Mouse (Mus musculus) spleen, postnatal 4 days (tissue): ENCODE measurements around the gene Ctnnd2.

Source experiments
- DNase-seq, 2 experiments: peaks; one replicate each; pipeline ENCODE4 v3.0.0; 2022; ENCODE audit warnings: low spot score in 2 of 2

Ctnnd2 gene

DNA sequence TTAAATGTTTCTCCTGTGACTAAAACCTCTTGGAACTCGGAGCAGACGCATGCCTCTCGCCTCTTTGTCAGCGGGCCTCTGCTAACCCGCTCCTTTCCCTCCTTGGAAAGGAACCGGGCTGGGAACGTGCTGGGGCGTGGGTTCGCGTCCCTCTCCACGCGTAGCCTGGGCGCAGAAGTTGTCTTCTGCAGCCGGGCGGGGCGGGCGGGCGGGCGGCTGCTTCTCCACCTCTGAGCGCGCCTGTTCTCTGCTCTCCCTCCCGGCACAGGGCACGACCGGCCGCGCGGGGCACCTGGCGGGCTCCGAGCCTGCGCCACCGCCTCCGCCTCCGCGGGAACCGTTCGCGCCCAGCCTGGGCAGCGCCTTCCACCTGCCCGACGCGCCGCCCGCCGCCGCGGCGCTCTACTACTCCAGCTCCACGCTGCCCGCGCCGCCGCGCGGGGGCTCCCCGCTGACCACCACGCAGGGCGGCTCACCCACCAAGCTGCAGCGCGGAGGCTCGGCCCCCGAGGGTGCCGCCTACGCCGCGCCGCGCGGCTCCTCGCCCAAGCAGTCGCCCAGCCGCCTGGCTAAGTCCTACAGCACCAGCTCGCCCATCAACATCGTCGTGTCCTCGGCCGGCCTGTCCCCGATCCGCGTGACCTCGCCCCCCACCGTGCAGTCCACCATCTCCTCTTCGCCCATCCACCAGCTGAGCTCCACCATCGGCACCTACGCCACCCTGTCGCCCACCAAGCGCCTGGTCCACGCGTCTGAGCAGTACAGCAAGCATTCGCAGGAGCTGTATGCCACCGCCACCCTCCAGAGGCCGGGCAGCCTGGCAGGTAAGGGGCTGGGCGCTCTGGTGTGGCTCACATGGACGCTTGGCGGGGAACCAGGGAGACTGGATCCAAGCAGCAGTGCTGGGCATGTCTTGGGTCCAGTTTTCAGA lies 474.4 kb downstream of the Ctnnd2 start:
- DNase-seq: no peak

DNA sequence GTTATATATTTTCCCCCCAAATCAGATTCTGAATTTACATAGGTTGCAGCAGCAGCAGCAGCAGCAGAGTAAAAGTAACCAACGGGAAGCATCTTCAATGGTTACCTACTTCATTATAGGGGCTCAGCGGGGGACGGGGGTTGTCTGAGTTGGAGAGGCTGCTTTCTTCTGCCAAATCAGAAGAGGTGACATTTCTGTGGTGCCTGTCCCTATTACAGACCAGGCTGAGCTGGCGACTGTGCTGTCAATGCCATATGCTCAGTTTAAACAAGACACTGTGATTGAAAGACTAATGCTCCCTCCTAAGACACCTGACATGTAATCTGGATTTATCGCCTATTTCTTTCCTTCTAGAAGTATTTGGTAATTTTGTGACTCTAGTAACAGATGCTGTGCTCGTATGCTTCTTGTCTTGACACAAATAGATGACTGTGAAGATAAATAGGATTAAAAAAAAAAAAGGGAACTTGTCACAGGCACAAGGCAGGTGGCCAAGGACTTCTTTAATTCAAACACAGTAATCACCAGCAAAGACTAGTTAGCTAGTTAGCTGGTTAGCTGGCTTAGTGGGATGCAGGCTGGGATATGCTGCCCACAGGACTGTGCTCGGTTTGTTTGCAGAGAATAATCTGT lies 475.4 kb downstream of the Ctnnd2 start:
- DNase-seq: no peak

GRCm38 (mm10) chr15:30649964-30650363 lies 477.6 kb downstream of the Ctnnd2 start:
- DNase-seq: no peak

DNA sequence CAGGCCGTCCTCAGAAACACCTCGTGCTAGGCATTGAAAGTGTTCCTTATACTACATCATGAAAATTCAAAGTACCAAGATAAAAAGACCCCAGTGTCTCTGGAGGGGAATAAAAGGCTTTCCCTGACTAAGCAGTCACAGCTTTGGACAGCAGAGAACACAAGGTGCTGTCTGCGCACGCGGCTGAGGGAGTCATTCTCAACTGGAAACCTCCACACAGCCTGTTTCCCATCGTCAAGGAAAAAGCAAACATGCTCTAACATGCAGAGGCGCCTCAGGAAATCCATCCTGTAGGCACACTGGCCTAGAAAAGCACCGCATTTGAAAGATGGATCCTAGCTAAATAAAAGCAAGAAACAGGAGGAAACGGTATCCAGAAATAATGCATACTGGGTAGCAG lies 483.0 kb downstream of the Ctnnd2 start:
- no peak for DNase-seq

DNA sequence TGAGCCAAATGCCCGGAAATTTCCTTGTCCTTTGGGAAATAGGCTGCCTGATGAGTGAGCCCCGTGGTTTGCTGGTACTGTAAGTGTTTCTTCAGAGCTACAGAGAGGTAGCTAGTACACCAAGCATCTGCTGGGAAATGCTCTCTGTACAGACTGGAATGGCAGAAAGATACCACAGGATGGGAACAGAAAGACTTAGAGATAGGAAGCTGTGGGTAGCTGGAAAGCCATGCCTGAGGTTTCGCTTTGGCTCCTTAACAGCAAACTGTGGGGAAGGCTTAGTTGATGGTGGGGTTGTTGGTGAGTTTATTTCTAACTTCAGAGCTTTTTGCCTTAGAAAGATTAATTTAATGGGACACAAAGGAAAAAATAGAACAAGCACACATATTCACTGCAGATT lies 485.2 kb downstream of the Ctnnd2 start:
- no peak for DNase-seq

- no peak for DNase-seq
Measured at GRCm38 (mm10) chr15:30660539-30661149, 488.3 kb downstream of the Ctnnd2 start.

DNA sequence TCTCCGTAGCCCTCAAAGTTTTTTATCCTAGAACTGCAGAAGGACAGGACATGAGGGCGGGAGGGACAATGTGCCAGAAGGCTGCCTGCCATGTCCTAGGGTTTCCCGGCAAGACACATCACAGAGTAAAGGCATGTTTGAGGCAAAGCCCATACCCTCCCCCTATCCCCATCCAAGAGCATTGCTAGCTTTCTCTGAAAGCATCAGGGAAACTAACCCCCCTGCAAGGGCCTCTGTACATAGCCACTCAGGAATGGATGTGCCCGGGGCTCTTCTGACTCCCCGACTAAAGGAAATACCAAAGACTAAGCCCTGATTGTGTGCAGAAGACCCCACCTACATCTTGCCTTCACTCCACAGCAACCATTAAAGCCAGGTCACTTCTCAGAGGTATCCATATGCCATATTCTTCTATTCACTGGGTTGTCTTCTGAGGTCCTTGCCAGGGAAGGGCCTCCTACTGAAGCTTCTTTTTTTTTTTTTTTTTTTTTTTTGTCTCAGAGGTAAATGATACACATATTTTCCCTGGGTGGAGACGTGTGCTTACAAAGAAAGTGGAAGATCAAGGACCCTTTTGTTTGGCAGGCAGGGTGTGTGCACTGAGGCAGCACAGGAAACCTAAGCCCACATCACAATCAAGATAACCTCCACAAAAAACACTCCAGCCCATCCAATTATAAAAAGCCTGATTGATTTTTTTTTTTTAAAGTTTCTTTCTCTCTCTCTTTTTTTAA lies 489.5 kb downstream of the Ctnnd2 start:
- no peak for DNase-seq

DNA sequence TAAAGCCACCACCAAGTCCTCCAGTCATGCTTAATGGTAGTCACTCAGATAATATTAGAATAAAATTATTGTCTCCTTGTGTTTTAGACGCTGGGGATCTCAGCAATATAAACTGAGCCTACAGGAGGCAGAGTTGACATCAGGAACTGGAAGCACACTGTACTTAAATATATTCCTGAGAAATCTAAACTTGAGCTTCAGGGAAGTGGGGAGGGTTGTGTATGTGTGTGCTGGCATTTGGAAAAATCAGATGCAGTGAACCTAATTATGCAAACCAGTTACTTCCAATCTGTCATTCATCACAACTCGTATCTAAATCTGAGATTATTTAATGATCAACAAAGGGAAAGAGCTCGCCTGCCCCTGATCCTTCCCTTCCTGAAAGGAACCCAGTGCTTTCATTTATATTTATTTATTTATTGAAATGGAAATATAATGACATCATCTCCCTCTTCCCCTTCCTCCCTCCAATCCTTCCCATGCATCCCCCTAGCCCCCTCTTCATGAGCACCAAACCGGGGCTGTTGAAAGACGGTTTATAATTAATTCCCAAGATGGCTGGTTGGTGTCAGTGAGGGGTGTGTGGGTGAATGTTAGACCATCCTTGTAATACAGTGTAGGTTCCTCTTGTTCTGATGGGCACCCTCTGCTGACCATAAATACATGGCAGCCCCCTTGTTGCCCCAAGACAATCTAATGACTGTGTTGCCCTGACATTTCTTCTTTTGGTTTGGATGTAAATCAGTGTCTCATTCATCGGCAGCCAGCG lies 495.6 kb downstream of the Ctnnd2 start:
- DNase-seq: no peak

GRCm38 (mm10) chr15:30681939-30682338 lies 509.5 kb downstream of the Ctnnd2 start:
- DNase-seq: no peak

DNA sequence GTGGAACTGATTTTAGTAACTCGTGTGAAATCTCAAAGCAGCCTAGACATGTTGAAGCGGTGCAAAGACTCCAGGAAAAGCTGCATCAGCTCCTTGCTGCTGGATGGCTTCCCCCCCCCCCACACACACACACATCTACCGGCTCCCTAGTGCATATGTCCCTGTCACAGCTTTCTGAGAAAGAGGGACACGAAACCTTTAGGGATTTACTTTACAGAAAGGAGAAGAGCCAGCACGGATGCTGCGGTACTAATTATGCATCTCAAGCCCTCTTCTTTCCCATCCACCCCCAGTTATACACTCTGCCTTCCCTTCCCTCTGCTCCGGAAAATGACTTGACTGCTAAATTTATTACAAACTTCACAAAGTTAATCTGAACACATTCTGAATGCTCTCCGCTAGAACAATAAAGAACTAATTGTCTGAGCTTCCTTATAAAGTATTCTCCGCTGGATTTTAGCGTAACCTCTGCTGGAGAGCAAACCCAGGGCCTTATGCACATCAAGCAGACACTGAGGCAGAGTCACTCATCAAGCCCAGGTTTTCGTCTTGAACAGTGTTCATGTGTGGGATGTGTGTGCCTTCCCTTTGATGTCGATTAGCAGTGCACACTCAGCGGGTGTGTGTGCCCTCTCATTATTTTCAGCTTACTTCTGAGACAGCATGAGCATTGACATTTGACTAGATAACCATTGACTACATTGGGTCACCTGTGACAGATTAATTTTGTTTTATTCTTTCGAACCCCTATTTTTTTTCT lies 510.1 kb downstream of the Ctnnd2 start:
- DNase-seq: no peak

DNA sequence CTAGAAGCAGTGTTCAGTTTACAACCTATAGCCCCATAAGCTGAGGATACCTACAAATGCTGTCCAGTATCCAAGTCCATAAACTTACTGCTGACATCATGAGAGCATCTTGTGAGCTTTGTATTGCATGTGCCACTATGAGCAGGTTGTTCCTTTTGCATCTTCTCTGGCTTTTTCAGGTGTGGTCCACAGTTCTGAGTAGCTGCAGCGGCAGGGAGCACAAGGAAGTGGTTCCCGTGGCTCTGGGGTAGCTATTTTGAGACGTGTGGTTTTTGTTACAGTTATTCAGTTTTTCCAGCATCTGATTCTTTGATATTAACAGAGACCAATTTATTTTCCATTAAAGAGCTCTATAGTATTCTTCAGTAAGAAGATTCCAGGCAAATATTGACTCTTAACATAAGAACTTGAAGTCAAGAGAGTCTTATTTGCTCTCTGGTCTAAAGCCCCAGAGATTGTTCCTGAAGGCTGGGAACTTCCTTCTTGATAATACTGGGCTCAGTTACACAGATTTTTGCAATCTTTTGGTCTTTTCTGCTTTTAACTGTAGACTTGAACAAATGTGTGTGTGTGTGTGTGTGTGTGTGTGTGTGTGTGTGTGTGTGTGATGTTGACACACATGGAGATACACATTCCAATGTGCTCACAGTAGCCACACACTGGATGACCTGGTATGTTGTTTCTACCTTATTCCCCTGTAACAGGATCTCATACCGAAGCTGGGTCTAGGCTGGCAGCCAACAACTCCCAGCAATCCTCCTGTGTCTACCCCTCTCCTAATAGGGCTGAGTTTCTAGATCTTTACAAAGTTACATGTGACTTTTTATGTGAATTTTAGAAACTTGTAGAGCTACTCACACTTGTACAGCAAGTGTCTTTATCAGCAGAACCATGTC lies 514.1 kb downstream of the Ctnnd2 start:
- DNase-seq: no peak

DNA sequence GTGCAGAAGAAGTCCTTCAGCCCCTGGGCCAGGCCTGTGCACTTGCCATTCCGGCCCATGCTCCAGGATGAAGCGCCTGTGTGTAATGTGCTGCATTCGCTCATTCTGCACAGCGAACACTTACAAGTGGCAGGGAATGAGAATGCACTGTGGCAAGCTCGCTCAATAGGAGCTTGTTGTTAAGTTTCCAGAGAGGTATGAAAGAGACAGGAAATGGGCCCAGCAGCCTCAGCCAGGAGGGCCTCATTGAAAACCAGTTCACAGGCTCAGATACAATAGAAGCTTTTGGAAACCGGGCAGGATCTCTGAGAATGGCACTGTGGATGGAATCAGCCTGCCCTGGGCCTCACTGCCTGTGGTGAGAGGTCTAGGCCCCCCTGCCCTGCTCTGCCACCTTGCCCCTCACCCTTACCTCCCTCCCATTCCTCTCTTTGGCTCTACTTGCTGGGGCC lies 521.4 kb downstream of the Ctnnd2 start:
- DNase-seq: no peak

DNA sequence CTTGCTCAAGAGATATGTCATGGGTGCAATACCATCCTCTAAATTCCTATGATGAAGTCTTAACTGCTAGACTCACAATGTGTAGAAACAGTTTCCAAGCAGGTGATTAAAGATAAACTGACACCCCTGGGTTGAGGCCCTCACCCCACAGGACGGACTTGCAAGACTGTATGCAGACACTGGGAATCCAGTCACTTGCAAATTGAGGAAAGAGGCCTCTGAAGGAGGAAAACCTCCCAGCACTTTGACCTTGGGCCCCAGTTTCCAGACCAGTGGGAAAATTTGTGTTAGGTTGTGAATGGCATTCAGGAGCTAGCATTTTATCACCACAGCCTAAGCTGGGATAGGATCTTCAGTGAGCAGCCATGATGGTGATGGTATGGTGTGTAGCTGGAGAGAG lies 521.9 kb downstream of the Ctnnd2 start:
- no peak for DNase-seq

DNA sequence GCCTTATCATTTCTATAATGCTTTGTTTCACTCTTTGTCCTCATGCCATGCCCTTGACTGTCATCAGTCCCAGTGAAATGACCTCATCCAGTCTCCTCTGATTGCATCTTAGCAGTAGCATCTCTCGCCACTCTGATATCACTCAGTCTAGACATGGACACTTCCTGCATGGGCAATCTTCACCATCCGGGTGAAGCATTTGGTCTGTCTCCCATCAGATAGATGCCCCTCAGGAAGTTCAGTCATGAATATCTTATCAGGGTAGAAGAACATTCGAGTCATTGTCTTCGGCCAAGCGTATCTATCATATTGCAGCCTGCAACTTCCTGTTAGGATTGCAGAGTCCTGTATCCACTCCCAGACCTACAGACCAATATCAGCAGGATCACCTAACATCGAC lies 523.5 kb downstream of the Ctnnd2 start:
- no peak for DNase-seq

- DNase-seq: no peak
Measured at GRCm38 (mm10) chr15:30697356-30697755, 525.0 kb downstream of the Ctnnd2 start.

GRCm38 (mm10) chr15:30700762-30701161 lies 528.4 kb downstream of the Ctnnd2 start:
- DNase-seq: no peak

DNA sequence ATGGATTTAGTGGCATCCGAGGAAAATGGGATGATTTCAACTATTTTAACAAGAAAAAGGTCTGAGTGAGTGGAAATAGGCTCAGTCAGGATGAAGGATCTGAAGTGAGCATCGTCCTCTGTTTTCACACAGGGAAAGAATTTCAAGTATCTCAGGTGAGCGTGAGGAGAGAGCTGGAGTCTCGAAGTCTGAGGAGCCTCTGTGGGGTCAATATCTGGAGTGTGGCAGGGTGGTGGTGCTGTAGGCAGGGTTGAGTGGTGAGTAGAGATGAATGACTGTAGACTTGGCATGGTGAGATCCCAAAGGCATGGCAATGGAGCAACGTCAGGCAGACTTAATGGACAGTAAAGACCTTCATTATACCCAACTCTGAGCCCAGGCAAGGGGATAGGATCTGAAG lies 529.2 kb downstream of the Ctnnd2 start:
- DNase-seq: no peak

DNA sequence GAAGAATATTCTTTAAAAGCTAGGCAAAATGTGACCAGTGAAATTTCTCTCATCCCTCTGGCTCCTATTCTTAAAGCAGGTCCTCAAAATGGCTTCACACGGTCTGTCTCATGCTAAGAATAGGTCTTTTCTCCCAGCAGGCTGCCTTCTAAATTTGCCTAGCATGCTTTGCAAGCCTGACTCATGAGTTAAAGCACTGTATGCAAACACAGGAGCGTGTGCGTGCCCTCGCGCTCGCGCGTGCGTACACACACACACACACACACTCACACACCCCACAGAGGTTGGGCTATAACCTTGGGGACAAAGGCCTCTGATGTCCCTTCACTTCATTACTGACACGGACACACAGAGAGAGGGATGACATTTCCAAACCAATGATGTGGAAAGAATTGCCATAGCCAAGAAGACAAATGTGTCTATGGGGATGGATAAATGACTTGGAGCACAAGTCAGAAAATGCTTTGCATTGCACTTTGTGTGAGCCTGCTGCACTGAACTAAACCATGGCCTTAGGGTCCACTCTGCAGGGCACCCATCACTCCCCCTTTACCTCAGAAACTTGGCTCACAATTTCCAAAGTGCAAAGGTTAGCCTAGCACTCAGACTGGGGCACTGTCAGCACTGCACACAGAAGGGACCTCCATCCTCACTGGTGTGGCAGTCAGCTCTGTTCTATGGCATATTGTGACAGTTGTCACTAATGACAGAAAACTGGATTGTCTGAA lies 536.8 kb downstream of the Ctnnd2 start:
- no peak for DNase-seq

- no peak for DNase-seq
Measured at GRCm38 (mm10) chr15:30709754-30710105, 537.3 kb downstream of the Ctnnd2 start.
